Mouse (Mus musculus): ENCODE measurements around the gene Gm12355.

GRCm38 (mm10) chr11:98664091-98664490 is 38.6 kb upstream of the Gm12355 start, which contains the start of gene Gsdma:
- no peak for TF ChIP-seq EP300 (IDR thresholded peaks at IDR 0.05)
- TF ChIP-seq CTCF (IDR thresholded peaks at IDR 0.05), result no peak
